Mouse (Mus musculus) thymus, adult 2 months (tissue): ENCODE measurements around the gene Zfp512b.

Experiments
- CTCF ChIP-seq: fragments of 200-500 bp; IDR thresholded peaks from 2 replicates; pipeline ENCODE4 v1.5.1; 2012; ENCODE audit warnings: mild to moderate bottlenecking, control low read depth, low read length, moderate library complexity, borderline replicate concordance; ENCODE audit not compliant: control insufficient read depth, poor library complexity, insufficient read depth; ENCODE audit errors: extremely low read depth
- POLR2A ChIP-seq: fragments of 200-500 bp; IDR thresholded peaks from 2 replicates; pipeline ENCODE4 v1.6.1; 2012; ENCODE audit warnings: mild to moderate bottlenecking, low read length, control low read depth, moderate library complexity; ENCODE audit not compliant: control insufficient read depth, poor library complexity, insufficient read depth; ENCODE audit errors: extremely low read depth

DNA sequence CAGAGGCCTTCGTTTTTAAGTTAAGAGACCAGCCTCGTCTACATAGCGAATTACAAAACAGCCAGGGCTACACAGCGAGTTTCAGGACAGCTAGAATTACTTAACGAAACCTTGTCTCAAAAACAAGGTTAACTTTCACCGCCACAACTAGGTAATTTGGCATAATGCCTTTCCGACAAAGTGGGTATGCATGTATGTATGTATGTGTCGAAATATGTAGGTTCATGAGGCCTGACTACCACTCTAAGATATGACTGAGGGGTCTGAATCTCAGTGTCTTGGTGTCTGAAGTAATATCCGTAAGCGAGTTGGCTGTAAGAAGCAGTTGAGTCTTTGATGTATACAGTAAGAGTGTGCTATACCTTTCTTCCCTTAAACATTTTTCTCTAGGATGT, 9.1 kb upstream of the Zfp512b start:
- TF ChIP-seq POLR2A, result no peak
- no peak for TF ChIP-seq CTCF
